Mouse (Mus musculus): ENCODE results near the gene Ttc8.

Gene Ttc8

DNA sequence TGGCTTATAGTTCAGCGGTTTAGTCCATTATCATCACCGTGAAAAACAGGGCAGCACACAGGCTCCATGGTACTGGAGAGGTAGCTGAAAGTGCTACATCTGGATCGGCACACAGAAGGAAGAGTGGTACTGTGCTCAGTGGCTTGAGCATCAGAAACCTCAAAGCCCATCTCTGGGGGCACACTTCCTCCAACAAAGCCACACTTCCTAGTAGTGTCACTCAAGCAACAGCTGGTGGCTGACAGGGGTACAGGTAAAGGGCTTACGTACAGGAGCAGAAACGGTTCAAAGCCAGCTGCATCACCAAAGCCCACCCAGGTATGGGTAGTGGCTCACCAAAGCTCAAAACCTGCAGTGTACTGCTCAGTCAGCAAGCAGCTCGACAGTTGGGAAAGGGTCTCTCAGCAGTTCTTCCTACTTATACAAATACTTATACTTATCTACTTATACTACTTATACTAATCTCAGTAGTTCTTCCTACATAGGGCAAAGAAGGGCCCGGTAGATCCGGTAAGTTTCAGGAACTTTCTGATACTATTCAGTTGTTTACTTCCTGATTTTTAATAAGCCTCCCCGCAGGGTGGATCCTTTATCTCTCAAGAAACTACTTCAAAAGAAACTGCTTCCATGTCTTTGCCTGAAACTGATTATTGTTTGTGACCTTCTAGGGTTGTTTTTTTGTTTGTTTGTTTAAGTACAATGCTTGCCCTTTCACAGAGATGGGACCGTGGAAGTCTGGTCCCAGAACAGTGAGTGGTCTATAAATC is 78.5 kb downstream of the Ttc8 start:
- TF ChIP-seq GATA4 (IDR thresholded peaks at IDR 0.05; ENCODE audit: insufficient replicate concordance, low read length): no peak

DNA sequence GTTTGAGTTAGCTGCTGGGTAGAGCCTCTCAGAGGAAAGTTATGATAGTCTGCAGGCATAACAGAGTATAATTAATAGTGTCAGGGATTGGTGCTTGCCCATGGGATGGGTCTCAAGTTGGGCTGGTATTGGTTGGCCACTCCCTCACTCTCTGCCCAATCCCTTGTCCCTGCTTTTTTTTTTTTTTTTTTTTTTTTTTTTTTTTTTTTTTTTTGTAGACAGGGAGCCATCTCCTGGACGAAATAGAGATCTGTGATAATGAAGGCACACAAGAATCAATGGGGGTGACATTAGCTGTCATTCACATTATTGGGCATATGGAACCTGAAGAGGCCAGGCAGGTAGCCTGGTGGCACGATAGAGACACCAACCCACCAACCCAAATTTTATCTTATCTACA is 79.9 kb downstream of the Ttc8 start:
- TF ChIP-seq GATA4 (IDR thresholded peaks at IDR 0.05; ENCODE audit: insufficient replicate concordance, low read length): no peak

DNA sequence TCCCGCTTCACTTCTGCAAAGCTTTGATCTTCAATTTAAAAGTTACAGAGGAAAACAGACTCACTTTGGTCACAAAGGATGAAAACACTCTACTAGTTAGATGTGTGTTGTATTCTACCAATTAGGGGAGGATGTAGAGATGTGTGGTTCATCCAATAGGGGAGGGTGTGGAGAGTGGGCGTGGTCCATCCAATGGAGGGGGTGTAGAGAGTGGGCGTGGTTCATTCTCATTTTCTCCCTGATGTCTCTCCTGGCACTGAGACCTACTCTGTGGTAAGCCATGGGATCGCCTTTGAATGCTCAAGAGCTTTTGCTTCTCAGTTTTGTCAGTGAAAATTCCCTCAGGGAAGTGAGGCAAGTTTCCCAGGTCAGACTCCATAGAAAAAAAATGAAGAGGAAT is 82.7 kb downstream of the Ttc8 start:
- TF ChIP-seq GATA4 (IDR thresholded peaks at IDR 0.05; ENCODE audit: insufficient replicate concordance, low read length): no peak

DNA sequence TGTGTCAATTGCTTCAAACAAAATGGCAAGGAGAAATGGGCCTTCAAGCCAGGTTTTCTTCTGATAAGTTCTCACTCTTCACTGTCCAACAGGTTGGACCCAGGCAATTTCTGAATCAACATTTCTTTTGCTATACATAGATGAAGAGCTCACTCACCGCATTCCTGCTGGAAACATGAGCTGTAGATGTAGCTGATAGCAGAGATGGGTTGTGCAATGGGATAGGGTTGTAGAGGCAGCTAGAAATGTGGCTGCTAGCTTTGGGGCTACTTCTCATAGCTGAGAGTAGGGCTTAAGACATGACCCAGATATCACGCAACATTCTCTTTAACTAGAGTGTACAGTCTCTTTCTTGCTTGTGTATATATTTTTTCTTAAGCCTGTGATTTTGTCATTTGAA is 84.4 kb downstream of the Ttc8 start:
- TF ChIP-seq GATA4 (IDR thresholded peaks at IDR 0.05; ENCODE audit: insufficient replicate concordance, low read length): no peak

DNA sequence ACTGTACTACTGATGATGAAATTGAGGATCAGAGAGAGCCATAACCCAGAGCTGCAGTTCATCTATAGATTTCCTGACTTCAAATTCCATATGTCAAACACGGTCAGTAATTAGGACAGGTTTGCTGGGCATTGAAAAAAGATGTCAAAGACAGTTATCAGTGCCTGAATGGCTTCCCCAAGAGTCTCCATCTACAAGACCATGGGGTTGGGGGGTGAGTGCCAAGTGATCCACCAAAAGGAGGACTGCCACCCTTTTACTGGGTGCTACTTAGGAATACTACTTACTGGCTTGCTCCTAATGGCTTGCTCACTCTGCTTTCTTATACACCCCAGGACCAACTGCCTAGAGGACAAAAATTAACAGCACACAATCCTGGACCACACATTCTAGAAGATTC is 88.4 kb downstream of the Ttc8 start:
- TF ChIP-seq GATA4 (IDR thresholded peaks at IDR 0.05; ENCODE audit: insufficient replicate concordance, low read length): no peak

DNA sequence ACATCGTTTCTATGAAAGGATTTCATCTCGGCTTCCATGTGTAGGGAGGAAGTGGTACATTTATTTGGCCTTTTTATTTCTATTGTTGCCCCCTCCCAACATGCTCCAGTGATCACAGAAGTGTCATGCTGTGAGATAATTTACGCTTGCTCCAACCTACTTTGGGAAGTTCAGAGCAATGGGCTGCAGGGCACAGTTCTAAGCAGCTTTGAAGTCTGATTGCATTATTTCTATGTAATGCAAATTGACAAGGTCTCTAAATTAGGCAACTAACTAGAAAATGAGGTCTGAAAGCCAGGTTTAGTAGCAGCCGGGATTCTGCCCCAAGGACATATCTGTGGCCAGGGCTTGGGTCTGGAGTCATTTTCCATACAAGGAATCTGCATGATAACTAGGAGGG is 89.1 kb downstream of the Ttc8 start:
- TF ChIP-seq GATA4 (IDR thresholded peaks at IDR 0.05; ENCODE audit: insufficient replicate concordance, low read length): no peak

DNA sequence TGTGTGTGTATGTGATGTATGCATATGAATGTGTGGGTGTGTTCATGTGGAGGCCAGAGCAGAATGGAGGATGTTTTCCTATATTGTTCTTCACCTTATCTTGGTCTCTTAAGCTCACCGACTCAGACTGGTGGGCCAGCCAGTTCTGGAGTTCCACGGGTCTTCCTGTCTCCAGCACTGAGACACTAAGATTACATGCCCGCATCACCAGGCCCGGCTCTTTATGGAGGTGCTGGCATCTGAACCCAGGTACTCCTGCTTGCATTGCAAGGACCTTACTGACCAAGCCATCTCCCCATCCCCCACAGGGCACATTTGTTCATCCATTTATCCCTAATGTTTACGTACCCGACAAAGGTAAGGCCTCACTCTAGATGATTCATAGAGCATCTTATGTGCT is 89.7 kb downstream of the Ttc8 start:
- no peak for TF ChIP-seq GATA4 (IDR thresholded peaks at IDR 0.05; ENCODE audit: insufficient replicate concordance, low read length)

DNA sequence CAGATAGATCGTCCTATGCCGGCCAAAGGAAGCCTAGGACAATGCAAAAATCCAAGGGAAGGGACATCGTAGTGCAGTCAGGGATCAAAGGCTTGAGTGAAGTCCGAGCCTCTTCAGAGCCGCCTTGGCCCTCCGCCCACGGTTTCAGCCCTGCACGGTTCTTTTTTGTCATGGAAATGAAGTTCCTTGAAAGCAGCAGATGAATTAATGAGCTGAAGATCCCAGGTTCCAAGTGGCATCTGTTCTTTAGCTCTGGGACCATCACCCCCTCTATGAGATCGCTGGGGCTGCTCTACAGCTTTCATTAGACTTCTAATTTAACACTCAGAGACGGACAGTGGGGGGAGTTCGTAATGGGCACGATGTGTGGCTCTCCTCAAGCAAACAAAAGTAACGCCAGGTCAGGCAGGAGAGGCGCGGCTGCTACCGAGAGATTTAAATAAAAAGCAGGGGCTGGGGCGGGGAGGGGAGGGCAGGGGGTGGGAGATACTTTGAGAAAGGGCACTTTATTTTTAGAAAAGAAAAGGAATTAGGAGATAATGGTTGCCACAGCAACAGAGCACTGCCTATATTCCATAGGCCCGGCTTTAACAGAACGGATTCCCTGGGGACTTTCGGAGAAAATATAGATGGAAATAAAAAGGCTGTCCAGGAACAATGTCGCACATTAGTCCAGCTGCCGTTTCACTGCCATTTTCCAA is 90.9 kb downstream of the Ttc8 start:
- no peak for TF ChIP-seq GATA4 (IDR thresholded peaks at IDR 0.05; ENCODE audit: insufficient replicate concordance, low read length)

DNA sequence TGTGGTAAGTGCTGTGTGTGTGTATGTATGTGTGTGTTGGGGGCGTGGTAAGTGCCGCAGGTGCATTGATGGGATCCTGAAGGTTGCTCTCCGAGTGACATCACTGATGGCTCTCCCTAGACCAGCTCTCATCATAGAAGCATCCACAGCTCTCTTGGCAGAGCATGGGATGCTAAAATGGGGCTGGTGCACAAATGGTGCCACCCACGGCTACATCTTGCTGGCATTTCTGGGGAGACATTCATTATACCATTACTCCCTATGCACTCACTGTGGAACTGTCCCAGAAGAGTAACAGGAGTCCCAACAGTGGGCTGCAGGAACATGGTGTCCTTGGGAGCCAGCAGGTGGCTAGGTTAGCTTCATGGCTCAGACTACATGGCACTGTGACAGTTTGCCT is 95.5 kb downstream of the Ttc8 start:
- no peak for TF ChIP-seq GATA4 (IDR thresholded peaks at IDR 0.05; ENCODE audit: insufficient replicate concordance, low read length)

DNA sequence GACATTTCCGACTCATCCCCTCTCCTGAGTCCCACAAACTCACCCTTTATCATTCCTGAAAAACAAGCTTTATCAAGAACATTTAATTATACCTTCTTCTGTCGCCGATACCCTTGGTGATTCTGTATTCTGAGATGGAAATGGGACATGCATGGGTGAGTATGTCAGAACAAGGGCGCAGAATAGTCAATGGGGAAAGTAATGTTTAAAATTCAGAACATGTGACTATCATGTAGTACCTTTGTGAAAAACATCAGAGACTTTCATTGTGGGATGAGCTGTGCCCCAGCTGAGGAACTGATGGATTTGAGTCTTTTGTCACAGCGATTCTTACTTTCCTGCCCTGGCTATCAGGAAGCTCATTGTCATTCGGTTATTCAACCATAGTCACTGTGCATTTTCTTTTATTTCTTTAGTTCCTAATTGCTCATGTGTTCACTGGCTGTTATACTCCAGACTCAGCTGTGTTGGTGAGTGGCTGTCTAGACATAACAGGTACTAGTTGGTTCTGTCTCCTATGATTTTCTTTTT is 104.1 kb downstream of the Ttc8 start:
- no peak for TF ChIP-seq GATA4 (IDR thresholded peaks at IDR 0.05; ENCODE audit: insufficient replicate concordance, low read length)

DNA sequence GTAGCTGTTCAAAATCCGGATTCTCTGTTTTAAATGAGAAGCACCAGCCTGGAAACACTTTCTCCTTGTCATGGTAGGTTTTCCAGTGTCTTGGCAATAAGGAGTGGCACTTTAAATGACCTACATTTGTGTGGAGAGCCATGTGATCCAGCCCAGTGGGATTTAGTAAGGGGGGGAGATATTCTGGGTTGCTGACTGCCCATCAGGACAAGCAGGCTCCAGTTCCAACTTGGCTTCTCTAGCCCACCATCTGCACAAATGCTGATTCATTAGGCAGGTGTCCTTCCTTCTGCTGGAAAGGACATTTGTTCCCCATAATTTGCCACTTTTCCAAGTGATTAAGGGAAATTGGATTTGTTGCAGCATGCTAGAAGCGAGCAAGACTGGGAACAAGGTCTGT is 105.9 kb downstream of the Ttc8 start:
- no peak for TF ChIP-seq GATA4 (IDR thresholded peaks at IDR 0.05; ENCODE audit: insufficient replicate concordance, low read length)

DNA sequence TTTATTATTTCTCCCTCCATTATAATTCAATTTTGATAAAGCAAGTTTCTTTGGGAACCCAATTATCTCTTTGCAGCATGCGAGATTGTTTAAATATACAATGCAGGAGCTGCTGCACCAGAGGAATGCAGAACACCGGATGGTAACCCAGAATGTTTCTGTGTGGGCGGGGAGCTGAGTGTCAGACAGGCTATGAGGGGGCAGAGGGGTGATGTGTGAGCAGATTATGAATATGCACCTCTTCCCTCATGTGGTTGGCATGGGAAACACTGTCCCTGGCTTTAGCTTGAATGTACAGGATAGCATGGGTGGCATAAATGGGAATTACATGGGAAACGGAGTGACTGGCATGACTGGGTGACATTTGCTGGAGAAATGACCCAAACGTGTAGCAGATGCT is 108.3 kb downstream of the Ttc8 start:
- TF ChIP-seq GATA4 (IDR thresholded peaks at IDR 0.05; ENCODE audit: insufficient replicate concordance, low read length): no peak

DNA sequence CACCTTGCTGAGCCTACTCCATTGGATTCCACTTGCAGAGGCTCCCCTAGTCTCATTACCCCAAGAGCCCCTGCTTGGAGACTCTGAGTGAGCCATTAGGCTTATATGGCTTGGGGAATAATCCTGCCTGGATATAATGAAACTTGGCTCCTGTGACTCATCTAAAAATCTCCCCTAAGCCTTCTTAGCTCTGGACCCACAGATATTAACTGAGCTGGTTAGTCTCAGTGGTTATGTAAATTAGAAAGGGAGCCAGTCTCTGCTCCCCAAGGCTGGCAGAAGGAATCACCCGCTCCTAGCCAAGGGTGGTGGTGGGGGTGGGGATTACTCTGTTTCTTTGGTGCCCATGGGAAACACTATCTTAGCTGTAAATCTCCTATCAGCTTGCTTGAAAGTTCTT is 109.6 kb downstream of the Ttc8 start:
- no peak for TF ChIP-seq GATA4 (IDR thresholded peaks at IDR 0.05; ENCODE audit: insufficient replicate concordance, low read length)
